ENCODE assay signal across 12 mouse cellular contexts in the genomic region with DNA sequence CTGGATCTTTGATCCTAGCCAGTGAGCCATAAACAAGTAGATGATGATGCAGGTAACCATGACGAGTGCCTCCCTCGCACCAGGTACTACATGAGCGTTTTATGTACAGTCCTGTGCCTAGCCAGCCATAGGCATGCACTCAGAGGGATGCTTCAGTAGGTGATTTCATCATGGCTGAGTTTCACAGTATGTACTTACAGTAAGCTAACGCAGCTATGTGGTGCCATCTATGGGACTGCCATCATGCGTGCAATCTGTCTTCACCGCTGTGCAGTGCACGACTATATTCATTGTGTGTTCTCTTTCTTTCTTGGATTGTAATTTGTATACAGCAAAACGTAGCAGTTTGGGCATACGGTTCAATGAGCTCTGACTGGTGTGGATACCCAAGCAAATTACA.
A peak's percentile ranks its signal among the peaks of the same experiment; 100 is the strongest.
DNase-seq lines count a peak whose midpoint lies in the region; ATAC-seq and TF ChIP-seq lines count a peak whose summit lies in the region.
"Had no signal": no experiment of that assay in that cellular context is flagged by ENCODE, and none has a peak within 500 bp of the region (broad histone marks: within the 10 kb centered on the region; RNA-seq: fewer than 3 reads in every experiment).

No protein-coding gene starts in this region.

- H3K9me3 ChIP-seq in liver, embryonic 14.5 days (ENCODE audit: control insufficient read depth, low read length): no peaks in the 10 kb centered on the region
- no peaks in the 10 kb centered on the region for H3K9me3 ChIP-seq in liver, embryonic 12.5 days (replicated peaks)
- H3K9me3 ChIP-seq: limb, embryonic 12.5 days had no signal

- ATAC-seq in liver, embryonic 14.5 days (ENCODE audit: insufficient read depth): no peak
- no peak for ATAC-seq in liver, embryonic 12.5 days

- no peak for DNase-seq in cerebellum, adult 2 months
- DNase-seq in cerebellum, adult 11 months: no peak
- DNase-seq in liver, embryonic 14.5 days (ENCODE audit: low read depth in 3 of 3, low spot score in 3 of 3): no peak
- DNase-seq in splenic B cell, adult 2 months (ENCODE audit: low read depth, low spot score): peak; percentile 75
- DNase-seq in cerebellum, adult 9-11 months: no peak
- no peak for DNase-seq in cerebellum, postnatal 4 days (ENCODE audit: low spot score in 2 of 2)
- DNase-seq: cerebellum, adult 9-10 months; kidney, postnatal 25 days had no signal

- peaks cover 3% of the 10 kb centered on the region; the same call in 1 of the 2 replicates for H3K4me1 ChIP-seq in cerebellum, adult 2 months (ENCODE audit: control insufficient read depth, insufficient read depth, low read length)
- H3K4me1 ChIP-seq in liver, embryonic 14.5 days (replicated peaks; ENCODE audit: control insufficient read depth in 2 of 2, insufficient read depth in 2 of 2, low read length in 1 of 2): no peaks in the 10 kb centered on the region
- peaks cover 13% of the 10 kb centered on the region for H3K4me1 ChIP-seq in liver, embryonic 12.5 days
- peaks cover 1% of the 10 kb centered on the region; the same call in 1 of the 2 replicates for H3K4me1 ChIP-seq in bone marrow, adult 2 months (ENCODE audit: control insufficient read depth, insufficient read depth, low read length)

- no peak overlapping the region for H3K4me2 ChIP-seq in liver, embryonic 14.5 days (ENCODE audit: low read depth)
- H3K4me2 ChIP-seq in liver, embryonic 12.5 days: no peak overlapping the region
- H3K4me2 ChIP-seq: limb, embryonic 12.5 days; midbrain, embryonic 11.5 days had no signal

- no peak overlapping the region for H3K9ac ChIP-seq in liver, embryonic 14.5 days (replicated peaks)
- H3K9ac ChIP-seq in liver, embryonic 12.5 days: no peak overlapping the region
- H3K9ac ChIP-seq: limb, embryonic 12.5 days had no signal

- TF ChIP-seq CTCF in cerebellum, adult 2 months (IDR thresholded peaks at IDR 0.05; ENCODE audit: borderline replicate concordance, insufficient read depth, low read depth, low read length): 0 out of 2 replicates have a peak, but pooled peaks have one; percentile 4
- peak; percentile 47 for TF ChIP-seq CTCF in liver, embryonic 14.5 days (IDR thresholded peaks at IDR 0.05; ENCODE audit: low read depth)
- TF ChIP-seq CTCF in bone marrow, adult 2 months (IDR thresholded peaks at IDR 0.05; ENCODE audit: control insufficient read depth, insufficient read depth, low read length): peak; percentile 53

- TF ChIP-seq EP300 in liver, embryonic 14.5 days (IDR thresholded peaks at IDR 0.05; ENCODE audit: low read depth): no peak

- WGBS in cerebellum, adult 2 months: 87% methylated on average over 9 of the region's 9 CpGs
- WGBS in liver, embryonic 14.5 days (ENCODE audit: insufficient replicate concordance): 65% methylated on average over 9 of the region's 9 CpGs
- WGBS in liver, embryonic 12.5 days (ENCODE audit: insufficient replicate concordance): 78% methylated on average over 9 of the region's 9 CpGs
- WGBS in bone marrow, adult 2 months: 63% methylated on average over 9 of the region's 9 CpGs

- TF ChIP-seq POLR2A in cerebellum, adult 2 months (IDR thresholded peaks at IDR 0.05; ENCODE audit: borderline replicate concordance, insufficient read depth, low read length): no peak
- TF ChIP-seq POLR2A in bone marrow, adult 2 months (IDR thresholded peaks at IDR 0.05; ENCODE audit: borderline replicate concordance, control insufficient read depth, low read depth, low read length): no peak

- H3K36me3 ChIP-seq in liver, embryonic 14.5 days (replicated peaks; ENCODE audit: control insufficient read depth, insufficient read depth, low read depth): no peaks in the 10 kb centered on the region
- H3K36me3 ChIP-seq in liver, embryonic 12.5 days: no peaks in the 10 kb centered on the region; the same call in 1 of the 2 replicates
- H3K36me3 ChIP-seq in splenic B cell, adult 2 months (ENCODE audit: control insufficient read depth, insufficient read depth, low read length, poor library complexity, severe bottlenecking): no peaks in the 10 kb centered on the region

- no peaks in the 10 kb centered on the region for H3K27me3 ChIP-seq in cerebellum, adult 2 months (ENCODE audit: control insufficient read depth, insufficient read depth, low read length)
- H3K27me3 ChIP-seq in liver, embryonic 14.5 days (ENCODE audit: control insufficient read depth, insufficient read depth, low read length): no peaks in the 10 kb centered on the region
- no peaks in the 10 kb centered on the region for H3K27me3 ChIP-seq in liver, embryonic 12.5 days (replicated peaks)
- H3K27me3 ChIP-seq in splenic B cell, adult 2 months (ENCODE audit: control insufficient read depth, insufficient read depth, low read length, poor library complexity, severe bottlenecking): no peaks in the 10 kb centered on the region
- H3K27me3 ChIP-seq: limb, embryonic 12.5 days had no signal

- no peak overlapping the region for H3K4me3 ChIP-seq in cerebellum, adult 2 months (replicated peaks; ENCODE audit: insufficient read depth, low read depth, low read length)
- H3K4me3 ChIP-seq in liver, embryonic 14.5 days (ENCODE audit: insufficient read depth in 1 of 2, low read depth in 2 of 2, low read length in 2 of 2): no peak overlapping the region
- H3K4me3 ChIP-seq in liver, embryonic 12.5 days: no peak overlapping the region
- H3K4me3 ChIP-seq in bone marrow, adult 2 months (replicated peaks; ENCODE audit: control insufficient read depth, low read depth, low read length): no peak overlapping the region
- H3K4me3 ChIP-seq: limb, embryonic 12.5 days had no signal

- H3K27ac ChIP-seq in cerebellum, adult 2 months (ENCODE audit: insufficient read depth, low read length): no peak overlapping the region
- H3K27ac ChIP-seq in liver, embryonic 14.5 days: no peak overlapping the region
- H3K27ac ChIP-seq in liver, embryonic 12.5 days: no peak overlapping the region
- no peak overlapping the region for H3K27ac ChIP-seq in bone marrow, adult 2 months (ENCODE audit: control insufficient read depth, insufficient read depth, low read depth, low read length, poor library complexity)
- H3K27ac ChIP-seq: limb, embryonic 12.5 days had no signal
